Mouse (Mus musculus) hindbrain, embryonic 10.5 days (tissue): ENCODE data around the gene Slc35b1. TPM values are rescaled to one million over a fixed set of nuclear protein-coding genes. Genes with fewer than 3 reads are reported as not detected.

Experiments
- DNase-seq: peaks from one replicate; pipeline ENCODE4 v3.0.0-alpha.2; 2017; ENCODE audit warnings: low spot score
- H3K27ac ChIP-seq: fragments of 300-500 bp; sonication (generic); 2 replicates; pipeline ENCODE4 v1.5.1; 2016; ENCODE audit warnings: mild to moderate bottlenecking, moderate library complexity
- H3K27me3 ChIP-seq: fragments of 300-500 bp; sonication (generic); 2 replicates; pipeline ENCODE4 v1.6.1; 2016; ENCODE audit warnings: mild to moderate bottlenecking; ENCODE audit not compliant: poor library complexity, insufficient read depth, severe bottlenecking
- H3K36me3 ChIP-seq: fragments of 300-500 bp; sonication (generic); 2 replicates; pipeline ENCODE4 v1.6.1; 2016; ENCODE audit warnings: mild to moderate bottlenecking, moderate library complexity
- H3K4me1 ChIP-seq: fragments of 300-500 bp; sonication (generic); replicated peaks from 2 replicates; pipeline ENCODE4 v1.6.1; 2016; ENCODE audit warnings: mild to moderate bottlenecking
- H3K4me3 ChIP-seq: fragments of 300-500 bp; sonication (generic); 2 replicates; pipeline ENCODE4 v1.5.1; 2016; ENCODE audit warnings: mild to moderate bottlenecking, moderate library complexity
- H3K9me3 ChIP-seq: fragments of 300-500 bp; sonication (generic); 2 replicates; pipeline ENCODE4 v1.6.1; 2016; ENCODE audit warnings: mild to moderate bottlenecking, moderate library complexity
- WGBS: fragments of 180-500 bp; shearing (Covaris S2); methylation state at CpG from one replicate; pipeline ENCODE4 v1.1.7; 2016; 5-methylcytosine and 5-hydroxymethylcytosine counted together
- polyA plus RNA-seq: library from polyadenylated mRNA; unstranded; fragments of >200 nt; fragmentation: Nextera tagmentation; extraction: Ambion mirVana; gene quantifications from 2 replicates; pipeline ENCODE4 v1.2.1, GENCODE M21; 2016

The Slc35b1 gene
- 119 TPM in 2 replicates for polyA plus RNA-seq

DNA sequence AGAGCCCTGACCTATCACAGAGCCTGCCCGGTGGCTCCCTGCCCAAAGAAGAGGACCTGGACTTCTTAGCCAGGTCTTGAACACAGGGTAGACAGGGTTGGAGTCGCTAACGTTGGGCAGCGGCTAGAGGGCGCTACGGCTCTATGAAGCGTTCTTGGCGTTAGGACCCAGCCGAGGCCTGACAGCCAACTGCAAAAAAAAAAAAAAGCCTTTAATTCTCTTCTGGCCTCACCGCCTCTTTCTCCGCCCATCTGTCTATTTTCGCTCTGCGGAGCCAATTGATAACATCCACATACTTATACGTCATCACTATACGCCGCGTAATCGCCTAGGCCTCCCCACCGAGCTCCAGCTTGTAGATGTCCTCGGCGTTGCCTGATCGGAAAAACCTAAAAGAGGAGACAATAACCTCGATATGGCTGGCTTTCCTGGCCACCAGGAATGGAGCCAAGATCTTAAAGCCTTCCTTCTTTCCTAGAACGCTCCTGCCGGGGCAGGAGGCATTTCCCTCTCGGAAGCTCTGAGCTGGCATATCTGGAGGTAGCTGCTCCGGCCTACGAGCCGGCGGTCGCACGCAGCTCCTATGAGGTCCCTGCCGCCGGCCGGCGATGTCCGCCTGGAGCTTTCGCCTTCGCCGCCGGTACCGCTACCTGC lies at the start of gene Slc35b1:
TSS of gene Slc35b1 (plus strand) at position 374 of the 654 bp plus-strand sequence.
- under 1% methylated on average over 42 of the region's 42 CpGs for WGBS
- H3K9me3 ChIP-seq: no peaks in the 10 kb centered on the region
- peaks cover 52% of the 10 kb centered on the region for H3K36me3 ChIP-seq
- no peaks in the 10 kb centered on the region for H3K27me3 ChIP-seq
- peaks cover 12% of the 10 kb centered on the region for H3K4me1 ChIP-seq
- peak; percentile 94 for DNase-seq
- peak within 1 kb of the TSS; percentile 99 for H3K27ac ChIP-seq
- H3K4me3 ChIP-seq: peak within 1 kb of the TSS; percentile 87

DNA sequence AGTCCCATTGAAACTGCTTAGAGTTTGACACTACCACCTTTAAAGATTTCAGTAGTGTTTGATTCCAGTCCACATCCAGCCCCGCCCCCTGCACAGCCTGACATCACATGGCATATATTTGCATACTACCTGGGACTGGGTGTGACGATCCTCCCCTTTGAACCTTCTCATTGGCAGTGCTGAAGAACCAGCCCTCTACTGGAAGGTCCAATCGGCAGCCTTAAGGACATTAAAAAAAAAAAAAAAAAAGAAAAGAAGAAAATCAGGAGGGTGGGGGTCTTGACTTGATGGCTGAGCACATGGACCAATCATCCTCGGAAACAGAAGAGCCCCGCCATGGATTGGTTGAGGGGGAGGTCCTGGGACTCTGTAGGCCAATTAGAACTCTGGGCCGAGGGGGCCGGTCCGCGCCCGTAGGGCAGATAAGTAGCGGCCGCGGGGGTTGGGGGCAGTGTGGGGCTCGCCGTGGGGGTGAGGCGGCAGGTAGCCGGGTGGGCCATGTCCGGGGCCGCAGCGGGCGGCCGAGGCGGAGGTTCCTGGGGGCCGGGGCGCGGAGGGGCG lies 47.8 kb upstream of the Slc35b1 start, which contains the start of gene Fam117a:
TSS of gene Fam117a (plus strand) at position 451 of the 561 bp plus-strand sequence.
- H3K4me1 ChIP-seq: peaks cover 49% of the 10 kb centered on the region
- 1% methylated on average over 27 of the region's 27 CpGs for WGBS
- peak within 1 kb of the TSS; percentile 76 for H3K4me3 ChIP-seq
- peaks cover 15% of the 10 kb centered on the region for H3K27me3 ChIP-seq
- H3K27ac ChIP-seq: peak within 1 kb of the TSS; percentile 88
- no peaks in the 10 kb centered on the region for H3K36me3 ChIP-seq
- peak; percentile 89 for DNase-seq
- no peaks in the 10 kb centered on the region for H3K9me3 ChIP-seq

DNA sequence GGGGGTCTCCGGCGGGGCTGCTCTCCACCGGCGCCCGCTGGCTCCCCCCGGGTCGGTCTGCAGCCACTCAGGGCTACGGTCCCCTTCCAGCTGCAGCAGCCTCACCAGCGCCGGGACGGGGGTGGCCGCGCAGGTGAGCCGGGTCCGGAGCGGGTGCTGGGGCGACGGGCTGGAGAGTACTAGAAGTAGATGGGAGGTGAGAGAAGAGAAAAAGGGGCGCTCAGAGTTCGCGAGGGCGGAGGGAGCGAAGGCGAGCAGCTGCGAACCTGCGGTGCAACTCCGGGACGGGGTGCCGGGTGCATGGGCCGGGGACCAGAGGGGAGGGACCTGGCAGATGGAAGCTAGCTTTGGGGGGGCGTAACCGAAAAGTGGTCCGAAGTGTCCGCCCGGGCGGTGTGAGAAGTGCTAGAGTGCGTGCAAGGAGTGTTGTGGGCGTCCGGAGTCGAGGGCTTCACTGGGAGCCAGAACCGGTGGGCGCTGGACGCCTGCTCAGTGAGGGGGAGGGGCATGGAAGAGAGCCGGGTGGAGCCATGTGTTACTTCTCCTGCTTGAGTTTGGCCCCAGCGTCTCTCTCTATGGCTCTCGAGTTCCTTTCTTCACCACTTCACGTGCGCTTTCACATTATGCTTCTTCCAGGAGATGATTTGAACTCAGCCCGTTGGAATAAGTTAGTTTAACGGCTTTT lies 47.2 kb upstream of the Slc35b1 start:
- peak overlapping the region; percentile 76 for H3K4me3 ChIP-seq

DNA sequence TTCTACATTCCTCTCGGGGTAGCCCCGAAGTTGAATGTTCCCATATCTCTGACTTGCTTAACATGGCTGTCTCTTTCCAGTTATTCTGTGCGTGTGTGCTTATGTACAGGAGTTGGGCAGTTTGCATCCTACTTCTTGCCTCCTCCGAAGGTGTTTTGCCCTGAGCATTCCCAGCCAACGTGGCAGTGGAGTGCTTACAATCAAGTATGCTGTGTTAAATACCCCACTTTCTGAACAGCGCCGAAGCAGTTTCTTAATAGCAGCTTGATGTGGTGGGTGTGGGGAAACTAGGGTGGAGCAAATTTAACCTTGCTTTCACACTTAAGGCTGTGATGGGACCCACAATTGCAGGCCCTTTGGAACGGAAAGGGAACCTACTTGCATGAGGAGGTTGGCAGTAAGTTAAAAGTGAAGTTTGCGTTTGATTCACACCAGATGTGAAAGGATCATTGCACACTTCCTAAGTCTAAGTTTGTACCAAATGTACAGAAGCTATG lies 46.6 kb upstream of the Slc35b1 start:
- H3K4me3 ChIP-seq: peak overlapping the region; percentile 76
- H3K9me3 ChIP-seq: no peaks in the 10 kb centered on the region
- peaks cover 15% of the 10 kb centered on the region for H3K27me3 ChIP-seq
- WGBS: 26% methylated on average over 9 of the region's 9 CpGs
- H3K4me1 ChIP-seq: peaks cover 40% of the 10 kb centered on the region
- no peaks in the 10 kb centered on the region for H3K36me3 ChIP-seq
- DNase-seq: peak; percentile 11
- no peak overlapping the region; the same call in 1 of the 2 replicates for H3K27ac ChIP-seq

More for the DNA sequence above, 47.2 kb upstream of the Slc35b1 start:
- peak overlapping the region; percentile 88 for H3K27ac ChIP-seq
- H3K36me3 ChIP-seq: no peaks in the 10 kb centered on the region
- peaks cover 15% of the 10 kb centered on the region for H3K27me3 ChIP-seq
- under 1% methylated on average over 50 of the region's 50 CpGs for WGBS
- H3K9me3 ChIP-seq: no peaks in the 10 kb centered on the region
- peaks cover 44% of the 10 kb centered on the region for H3K4me1 ChIP-seq
- DNase-seq: peak; percentile 73

DNA sequence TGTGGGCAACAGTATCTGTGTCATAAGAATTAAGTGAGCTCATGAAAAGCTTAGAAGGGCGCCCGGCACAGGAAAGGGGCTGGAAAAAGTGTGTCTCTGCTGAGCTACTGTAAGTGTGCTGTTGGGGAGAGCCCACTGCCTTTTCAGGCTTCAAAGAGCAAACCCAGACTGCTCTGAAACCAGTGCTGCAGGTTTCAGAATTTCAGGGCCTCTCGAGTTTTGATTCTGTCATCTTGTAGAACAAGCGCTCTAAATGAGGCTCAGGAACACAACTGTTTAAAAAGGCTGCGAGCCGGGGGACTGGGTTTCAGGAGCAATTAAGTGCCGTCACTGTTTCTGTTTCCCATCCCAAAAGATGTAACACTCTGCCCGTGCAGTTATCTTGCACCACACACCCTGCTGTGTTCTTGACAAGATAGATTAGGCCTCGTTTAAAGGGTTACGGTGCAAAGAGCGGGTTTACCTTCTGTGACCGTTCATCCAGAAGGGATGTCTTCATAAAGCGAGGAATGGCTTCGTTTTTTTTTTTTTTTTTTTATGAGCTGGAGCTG lies 44.9 kb upstream of the Slc35b1 start:
- H3K4me3 ChIP-seq: peak overlapping the region; percentile 76
- peak overlapping the region; percentile 45 for H3K27ac ChIP-seq
- 28% methylated on average over 14 of the region's 14 CpGs for WGBS
- peaks cover 15% of the 10 kb centered on the region for H3K27me3 ChIP-seq
- H3K36me3 ChIP-seq: no peaks in the 10 kb centered on the region
- H3K9me3 ChIP-seq: no peaks in the 10 kb centered on the region
- H3K4me1 ChIP-seq: peaks cover 40% of the 10 kb centered on the region
- peak; percentile 12 for DNase-seq

DNA sequence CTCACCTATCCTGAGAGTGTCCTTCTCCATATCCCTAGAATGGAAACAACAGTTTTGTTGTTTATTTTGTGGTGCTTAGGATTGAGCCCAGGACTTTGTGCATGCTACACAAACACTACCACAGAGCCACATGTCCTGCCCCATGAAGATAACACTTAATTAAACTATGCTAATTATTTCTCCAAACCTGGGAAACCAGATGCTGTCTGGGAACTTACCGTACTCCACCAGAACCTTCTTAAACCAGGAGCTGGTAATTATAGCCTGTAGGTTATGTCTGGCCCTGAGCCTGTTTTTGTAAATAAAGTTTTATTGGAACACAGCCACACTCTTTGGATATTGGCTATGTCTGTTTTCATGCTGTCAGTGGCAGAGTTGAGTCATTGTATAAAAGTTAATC lies 44.2 kb upstream of the Slc35b1 start:
- DNase-seq: no peak
- peaks cover 15% of the 10 kb centered on the region for H3K27me3 ChIP-seq
- peaks cover 40% of the 10 kb centered on the region for H3K4me1 ChIP-seq
- peak overlapping the region; percentile 76; the same call in 1 of the 2 replicates for H3K4me3 ChIP-seq
- H3K9me3 ChIP-seq: no peaks in the 10 kb centered on the region
- 82% methylated on average over 1 of the region's 1 CpGs for WGBS
- H3K27ac ChIP-seq: no peak overlapping the region
- no peaks in the 10 kb centered on the region for H3K36me3 ChIP-seq

DNA sequence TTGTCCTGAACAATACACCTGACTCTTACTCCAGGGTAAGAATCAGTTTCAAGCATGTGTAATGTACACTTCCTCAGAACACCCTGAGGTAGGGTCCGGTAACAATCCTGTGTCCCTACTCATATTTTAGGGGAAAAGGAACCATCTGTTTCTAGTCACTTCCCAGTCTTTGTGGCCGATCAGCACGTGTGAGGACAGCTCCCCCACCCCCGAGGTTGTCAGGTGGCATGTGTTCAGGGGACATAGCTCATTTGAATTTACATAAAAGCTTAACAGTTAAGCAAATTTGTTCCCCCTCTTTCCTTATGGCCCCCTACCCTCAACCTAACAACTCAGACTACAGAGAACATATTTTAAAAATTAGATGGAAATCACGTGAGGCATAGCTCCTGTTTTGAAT lies 43.8 kb upstream of the Slc35b1 start:
- H3K36me3 ChIP-seq: no peaks in the 10 kb centered on the region
- no peak overlapping the region for H3K27ac ChIP-seq
- no peak for DNase-seq
- no peaks in the 10 kb centered on the region for H3K9me3 ChIP-seq
- 51% methylated on average over 5 of the region's 5 CpGs for WGBS
- peaks cover 40% of the 10 kb centered on the region for H3K4me1 ChIP-seq
- H3K27me3 ChIP-seq: peaks cover 15% of the 10 kb centered on the region
- no peak overlapping the region for H3K4me3 ChIP-seq

DNA sequence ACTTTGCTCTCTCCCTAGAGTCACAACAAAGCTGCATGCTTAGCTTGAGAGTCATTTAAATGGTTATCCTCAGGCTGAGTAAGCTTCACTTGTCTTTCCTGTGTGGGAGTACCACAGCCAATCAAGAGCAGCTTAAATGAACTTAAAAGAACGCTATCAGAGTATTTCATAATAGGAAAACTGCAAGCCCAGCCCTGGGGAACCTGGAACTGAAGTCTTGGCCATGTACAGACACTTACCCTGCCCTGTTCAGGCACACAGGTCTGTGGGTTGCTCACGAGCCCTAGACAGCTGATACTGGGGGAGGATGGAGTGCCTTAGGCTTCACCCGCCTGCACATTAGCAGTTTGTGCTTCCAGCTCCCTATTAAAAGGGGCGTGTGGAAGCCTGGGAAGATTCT lies 41.3 kb upstream of the Slc35b1 start:
- DNase-seq: no peak
- 79% methylated on average over 4 of the region's 4 CpGs for WGBS
- Histone ChIP-seq H3K36me3 (peaks cover 12% of the 10 kb centered on the region), H3K4me1 (peaks cover 26% of the 10 kb centered on the region), H3K27me3 (peaks cover 9% of the 10 kb centered on the region), H3K4me3 (no peak overlapping the region), H3K27ac (no peak overlapping the region), H3K9me3 (no peaks in the 10 kb centered on the region)

DNA sequence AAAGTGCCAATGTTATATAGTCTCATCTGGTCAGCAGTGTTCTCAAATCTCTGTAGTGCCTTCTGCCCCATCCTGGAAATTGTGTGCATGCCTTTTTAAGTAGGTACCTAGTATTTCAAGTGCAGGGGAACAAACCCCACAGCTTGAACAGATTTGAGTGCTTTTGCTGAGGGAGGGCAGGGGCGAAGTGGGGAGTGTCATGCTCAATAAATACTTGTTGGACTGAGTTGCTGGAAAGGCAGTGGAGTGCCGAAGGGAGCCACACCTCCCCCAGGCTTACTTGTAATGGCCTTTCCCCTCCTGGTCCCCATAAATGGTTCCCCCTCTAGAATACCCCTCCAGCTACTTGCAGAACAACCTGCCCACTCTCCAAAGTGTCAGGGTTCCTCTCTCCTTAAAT lies 40.3 kb upstream of the Slc35b1 start:
- H3K4me1 ChIP-seq: peaks cover 16% of the 10 kb centered on the region
- 83% methylated on average over 2 of the region's 2 CpGs for WGBS

DNA sequence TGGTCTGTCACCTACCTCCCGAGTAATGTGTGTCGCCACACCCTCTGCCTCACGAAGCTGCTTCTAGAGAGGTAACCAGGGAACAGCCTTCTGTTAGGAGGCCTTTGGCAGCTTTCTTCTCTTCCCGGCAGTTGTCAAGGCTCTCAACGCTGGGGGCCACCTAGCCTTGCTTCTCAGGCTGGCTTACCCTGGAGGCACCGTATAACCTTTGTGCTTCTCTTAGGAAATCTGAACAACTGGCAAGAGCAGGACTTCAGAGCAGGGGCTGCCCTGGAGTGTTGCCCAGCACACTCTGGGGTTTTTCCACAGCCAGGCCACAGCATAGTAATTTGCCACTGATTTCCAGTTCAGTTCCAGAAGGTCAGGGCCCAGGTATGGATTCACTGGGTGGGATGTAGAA lies 34.2 kb upstream of the Slc35b1 start:
- 76% methylated on average over 6 of the region's 6 CpGs for WGBS
- no peaks in the 10 kb centered on the region for H3K9me3 ChIP-seq
- H3K4me3 ChIP-seq: no peak overlapping the region
- peaks cover 26% of the 10 kb centered on the region for H3K36me3 ChIP-seq
- no peaks in the 10 kb centered on the region for H3K27me3 ChIP-seq
- 0 out of 2 replicates have a peak, but pooled peaks cover 3% of the 10 kb centered on the region for H3K4me1 ChIP-seq
- no peak for DNase-seq
- H3K27ac ChIP-seq: 0 out of 2 replicates have a peak overlapping the region, but pooled peaks have one; percentile 50

More for the DNA sequence above, 40.3 kb upstream of the Slc35b1 start:
- no peak for DNase-seq
- peaks cover 21% of the 10 kb centered on the region for H3K36me3 ChIP-seq
- no peak overlapping the region for H3K4me3 ChIP-seq
- H3K27ac ChIP-seq: no peak overlapping the region
- no peaks in the 10 kb centered on the region for H3K9me3 ChIP-seq
- H3K27me3 ChIP-seq: no peaks in the 10 kb centered on the region; the same call in 1 of the 2 replicates

DNA sequence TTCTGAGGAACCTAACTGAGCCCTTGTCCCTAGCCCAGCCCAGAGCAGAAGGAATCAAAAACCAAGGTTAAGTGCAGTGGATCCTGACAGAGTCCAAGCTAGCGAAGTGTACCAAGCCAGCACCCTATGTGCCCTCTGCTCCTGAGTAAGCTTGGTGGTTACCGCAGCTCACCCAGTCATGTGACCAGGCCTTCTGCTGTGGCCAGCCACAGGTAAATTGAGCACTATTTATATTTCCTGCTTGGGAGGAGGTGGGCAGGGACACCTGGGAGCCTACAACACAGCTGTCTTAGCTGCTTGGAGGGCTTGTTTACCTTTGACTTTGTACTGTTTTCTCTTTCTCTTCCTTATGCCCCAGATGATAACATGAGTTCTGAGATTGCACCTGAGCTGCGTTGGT lies 33.5 kb upstream of the Slc35b1 start:
- H3K27ac ChIP-seq: no peak overlapping the region
- DNase-seq: no peak
- WGBS: 88% methylated on average over 3 of the region's 3 CpGs
- H3K9me3 ChIP-seq: no peaks in the 10 kb centered on the region
- H3K27me3 ChIP-seq: no peaks in the 10 kb centered on the region
- no peak overlapping the region for H3K4me3 ChIP-seq
- peaks cover 26% of the 10 kb centered on the region for H3K36me3 ChIP-seq
- H3K4me1 ChIP-seq: 0 out of 2 replicates have a peak, but pooled peaks cover 7% of the 10 kb centered on the region

DNA sequence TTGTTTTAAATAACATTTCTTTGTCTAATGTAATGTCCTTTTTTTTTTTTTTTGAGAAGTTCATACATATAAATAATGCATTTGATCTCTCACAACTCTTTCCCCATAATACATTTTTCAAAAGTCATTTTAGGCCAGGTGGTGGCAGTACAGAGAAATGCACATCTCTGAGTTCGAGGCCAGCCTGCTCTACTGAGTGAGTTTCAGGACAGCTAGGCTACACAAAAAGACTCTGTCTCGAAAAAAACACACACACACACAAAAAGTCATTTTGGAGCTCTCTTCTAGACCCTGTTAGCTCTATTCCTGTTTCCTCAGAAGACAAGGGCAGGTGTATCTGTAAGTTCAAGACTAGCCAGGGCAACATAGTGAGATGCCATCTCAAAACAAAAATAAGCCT lies 31.8 kb upstream of the Slc35b1 start:
- DNase-seq: no peak
- no peaks in the 10 kb centered on the region for H3K27me3 ChIP-seq
- H3K9me3 ChIP-seq: no peaks in the 10 kb centered on the region
- 0 out of 2 replicates have a peak, but pooled peaks cover 10% of the 10 kb centered on the region for H3K4me1 ChIP-seq
- no peak overlapping the region for H3K27ac ChIP-seq
- 86% methylated on average over 2 of the region's 2 CpGs for WGBS
- H3K4me3 ChIP-seq: no peak overlapping the region
- H3K36me3 ChIP-seq: peaks cover 17% of the 10 kb centered on the region
